Mouse (Mus musculus): Measurements from ENCODE around the gene Adamts4. TPM values are rescaled to one million over a fixed set of nuclear protein-coding genes. Genes with fewer than 3 reads are reported as not detected.

Gene Adamts4
- polyA plus RNA-seq, 1 experiment from 2014 or later: 5.2 TPM

GRCm38 (mm10) chr1:171282086-171282805 is 32.0 kb downstream of the Adamts4 start:
- Histone ChIP-seq H3K27ac (no peak overlapping the region), H3K4me1 (replicated peaks; ENCODE audit: insufficient read depth, low read length) (peaks cover 11% of the 10 kb centered on the region; the same call in 1 of the 2 replicates), H3K4me3 (replicated peaks; ENCODE audit: low read depth, low read length) (no peak overlapping the region), H3K9me3 (replicated peaks; ENCODE audit: low read length) (no peaks in the 10 kb centered on the region), H3K27me3 (ENCODE audit: insufficient read depth, low read length) (no peaks in the 10 kb centered on the region), H3K4me2 (ENCODE audit: low read length) (peak overlapping the region; percentile 65; the same call in 1 of the 2 replicates), H3K9ac (ENCODE audit: low read depth, low read length) (no peak overlapping the region; the same call in 1 of the 2 replicates), H3K36me3 (ENCODE audit: insufficient read depth, low read length) (peaks cover 16% of the 10 kb centered on the region; the same call in 1 of the 2 replicates)
- 81% methylated on average over 18 of the region's 18 CpGs for WGBS
- ATAC-seq (replicated peaks; ENCODE audit: low FRiP score, low read depth): no peak
- TF ChIP-seq CTCF (IDR thresholded peaks at IDR 0.05; ENCODE audit: low read depth): no peak
- DNase-seq (ENCODE audit: low spot score): no peak

GRCm38 (mm10) chr1:171283188-171284160 is 33.3 kb downstream of the Adamts4 start:
- WGBS: 93% methylated on average over 18 of the region's 18 CpGs
- no peak overlapping the region for H3K4me3 ChIP-seq (replicated peaks; ENCODE audit: low read depth, low read length)
- DNase-seq (ENCODE audit: low spot score) (no peak), ATAC-seq (replicated peaks; ENCODE audit: low FRiP score, low read depth) (no peak)
- H3K4me1 ChIP-seq (replicated peaks; ENCODE audit: insufficient read depth, low read length): peaks cover 11% of the 10 kb centered on the region; the same call in 1 of the 2 replicates
- peaks cover 7% of the 10 kb centered on the region; the same call in 1 of the 2 replicates for H3K36me3 ChIP-seq (ENCODE audit: insufficient read depth, low read length)
- H3K9me3 ChIP-seq (replicated peaks; ENCODE audit: low read length): no peaks in the 10 kb centered on the region
- no peak overlapping the region for H3K27ac ChIP-seq
- no peak for TF ChIP-seq CTCF (IDR thresholded peaks at IDR 0.05; ENCODE audit: low read depth)
- no peaks in the 10 kb centered on the region for H3K27me3 ChIP-seq (ENCODE audit: insufficient read depth, low read length)
- no peak overlapping the region for H3K4me2 ChIP-seq (ENCODE audit: low read length)
- no peak overlapping the region for H3K9ac ChIP-seq (ENCODE audit: low read depth, low read length)

GRCm38 (mm10) chr1:171284491-171284890 is 34.3 kb downstream of the Adamts4 start:
- TF ChIP-seq CTCF (IDR thresholded peaks at IDR 0.05; ENCODE audit: low read depth): no peak
- H3K27ac ChIP-seq: no peak overlapping the region
- H3K4me3 ChIP-seq (replicated peaks; ENCODE audit: low read depth, low read length): no peak overlapping the region
- H3K9me3 ChIP-seq (replicated peaks; ENCODE audit: low read length): no peaks in the 10 kb centered on the region
- WGBS: 86% methylated on average over 15 of the region's 15 CpGs
- H3K4me2 ChIP-seq (ENCODE audit: low read length): no peak overlapping the region
- H3K9ac ChIP-seq (ENCODE audit: low read depth, low read length): 0 out of 2 replicates have a peak overlapping the region, but pooled peaks have one; percentile 31
- ATAC-seq (replicated peaks; ENCODE audit: low FRiP score, low read depth): no peak
- H3K4me1 ChIP-seq (replicated peaks; ENCODE audit: insufficient read depth, low read length): peaks cover 11% of the 10 kb centered on the region; the same call in 1 of the 2 replicates
- DNase-seq (ENCODE audit: low spot score): no peak
- peaks cover 9% of the 10 kb centered on the region for H3K36me3 ChIP-seq (ENCODE audit: insufficient read depth, low read length)
- no peaks in the 10 kb centered on the region for H3K27me3 ChIP-seq (ENCODE audit: insufficient read depth, low read length)

- no peak for DNase-seq (ENCODE audit: low spot score)
- no peak for ATAC-seq (replicated peaks; ENCODE audit: low FRiP score, low read depth)
- Histone ChIP-seq H3K4me1 (replicated peaks; ENCODE audit: insufficient read depth, low read length) (peaks cover 5% of the 10 kb centered on the region; the same call in 1 of the 2 replicates), H3K27me3 (ENCODE audit: insufficient read depth, low read length) (no peaks in the 10 kb centered on the region), H3K9ac (ENCODE audit: low read depth, low read length) (0 out of 2 replicates have a peak overlapping the region, but pooled peaks have one; percentile 31), H3K9me3 (replicated peaks; ENCODE audit: low read length) (no peaks in the 10 kb centered on the region), H3K27ac (no peak overlapping the region), H3K36me3 (ENCODE audit: insufficient read depth, low read length) (peaks cover 9% of the 10 kb centered on the region), H3K4me2 (ENCODE audit: low read length) (no peak overlapping the region), H3K4me3 (replicated peaks; ENCODE audit: low read depth, low read length) (no peak overlapping the region)
- WGBS: 84% methylated on average over 20 of the region's 20 CpGs
- TF ChIP-seq CTCF (IDR thresholded peaks at IDR 0.05; ENCODE audit: low read depth): no peak
Observed at GRCm38 (mm10) chr1:171285096-171285892, 35.1 kb downstream of the Adamts4 start.

- DNase-seq (ENCODE audit: low spot score): no peak
- no peak for TF ChIP-seq CTCF (IDR thresholded peaks at IDR 0.05; ENCODE audit: low read depth)
Observed at GRCm38 (mm10) chr1:171286517-171286916, 36.3 kb downstream of the Adamts4 start.

More at GRCm38 (mm10) chr1:171286517-171286916, 36.3 kb downstream of the Adamts4 start:
- H3K27ac ChIP-seq: no peak overlapping the region
- H3K9ac ChIP-seq (ENCODE audit: low read depth, low read length): no peak overlapping the region
- no peaks in the 10 kb centered on the region for H3K27me3 ChIP-seq (ENCODE audit: insufficient read depth, low read length)
- peak overlapping the region; percentile 82; the same call in 1 of the 2 replicates for H3K4me2 ChIP-seq (ENCODE audit: low read length)
- no peak overlapping the region for H3K4me3 ChIP-seq (replicated peaks; ENCODE audit: low read depth, low read length)
- no peak for ATAC-seq (replicated peaks; ENCODE audit: low FRiP score, low read depth)
- peaks cover 5% of the 10 kb centered on the region; the same call in 1 of the 2 replicates for H3K4me1 ChIP-seq (replicated peaks; ENCODE audit: insufficient read depth, low read length)
- H3K36me3 ChIP-seq (ENCODE audit: insufficient read depth, low read length): peaks cover 9% of the 10 kb centered on the region
- WGBS: 88% methylated on average over 19 of the region's 19 CpGs
- H3K9me3 ChIP-seq (replicated peaks; ENCODE audit: low read length): no peaks in the 10 kb centered on the region
